Mouse (Mus musculus) skeletal muscle tissue, postnatal 0 days (tissue): ENCODE results near the gene Speer4f1. TPM values are rescaled to one million over a fixed set of nuclear protein-coding genes. Genes with fewer than 3 reads are reported as not detected.

Source experiments
- polyA plus RNA-seq: library from polyadenylated mRNA; unstranded; fragments of >200 nt; fragmentation: Nextera tagmentation; extraction: Ambion mirVana; gene quantifications from 2 replicates; pipeline ENCODE4 v1.2.1, GENCODE M21; 2015

Speer4f1 gene
- not detected in 2 replicates for polyA plus RNA-seq

GRCm38 (mm10) chr5:17475798-17476197 lies at the start of gene Speer4f1:
Gene Speer4f1 (plus strand): TSS chr5:17476098.

Other genes with a start within 250 kb of the Speer4f1 start
- gene Speer4f2, start 102.9 kb upstream of the Speer4f1 start, polyA plus RNA-seq, result not detected in 2 replicates
- gene Sema3c, start 98.2 kb downstream of the Speer4f1 start, polyA plus RNA-seq, result 46.4 and 47.6 TPM in 2 replicates